Mouse (Mus musculus) frontal cortex, postnatal 25 days (tissue): ENCODE measurements around the gene Zdhhc14.

Experiments used
- DNase-seq, 2 experiments: peaks; one replicate each; pipeline ENCODE4 v3.0.0; 2022; ENCODE audit warnings: low spot score in 2 of 2

Gene Zdhhc14

GRCm38 (mm10) chr17:5504969-5505368, 12.6 kb downstream of the Zdhhc14 start:
- DNase-seq = no peak

GRCm38 (mm10) chr17:5506553-5506952, 14.2 kb downstream of the Zdhhc14 start:
- DNase-seq = no peak

- no peak for DNase-seq
Observed at GRCm38 (mm10) chr17:5506988-5507387, 14.6 kb downstream of the Zdhhc14 start.

GRCm38 (mm10) chr17:5508030-5508429, 15.7 kb downstream of the Zdhhc14 start:
- no peak for DNase-seq

- no peak for DNase-seq
Observed at GRCm38 (mm10) chr17:5510564-5510963, 18.2 kb downstream of the Zdhhc14 start.

- DNase-seq = no peak
Observed at GRCm38 (mm10) chr17:5511724-5512123, 19.4 kb downstream of the Zdhhc14 start.

- DNase-seq = no peak
Observed at GRCm38 (mm10) chr17:5519466-5519865, 27.1 kb downstream of the Zdhhc14 start.

GRCm38 (mm10) chr17:5519910-5520592, 27.7 kb downstream of the Zdhhc14 start:
- peak in 1 of 2 experiments; percentile 48 for DNase-seq

GRCm38 (mm10) chr17:5521532-5521931, 29.2 kb downstream of the Zdhhc14 start:
- DNase-seq = no peak

- peak in 1 of 2 experiments; percentile 25 for DNase-seq
Observed at GRCm38 (mm10) chr17:5529552-5529951, 37.2 kb downstream of the Zdhhc14 start.

GRCm38 (mm10) chr17:5532816-5533215, 40.5 kb downstream of the Zdhhc14 start:
- no peak for DNase-seq

GRCm38 (mm10) chr17:5535357-5535756, 43.0 kb downstream of the Zdhhc14 start:
- DNase-seq = no peak

GRCm38 (mm10) chr17:5536259-5537094, 44.1 kb downstream of the Zdhhc14 start:
- no peak for DNase-seq

GRCm38 (mm10) chr17:5537095-5537575, 44.8 kb downstream of the Zdhhc14 start:
- no peak for DNase-seq

GRCm38 (mm10) chr17:5542177-5542576, 49.8 kb downstream of the Zdhhc14 start:
- no peak for DNase-seq

GRCm38 (mm10) chr17:5544065-5544464, 51.7 kb downstream of the Zdhhc14 start:
- DNase-seq = no peak

- DNase-seq = no peak
Observed at GRCm38 (mm10) chr17:5545065-5545464, 52.7 kb downstream of the Zdhhc14 start.

GRCm38 (mm10) chr17:5548546-5548945, 56.2 kb downstream of the Zdhhc14 start:
- no peak for DNase-seq

GRCm38 (mm10) chr17:5549460-5549859, 57.1 kb downstream of the Zdhhc14 start:
- DNase-seq = no peak

- peak in 1 of 2 experiments; percentile 46 for DNase-seq
Observed at GRCm38 (mm10) chr17:5550444-5550843, 58.1 kb downstream of the Zdhhc14 start.

- DNase-seq = no peak
Observed at GRCm38 (mm10) chr17:5551136-5551535, 58.8 kb downstream of the Zdhhc14 start.

- DNase-seq = no peak
Observed at GRCm38 (mm10) chr17:5552036-5552760, 59.8 kb downstream of the Zdhhc14 start.
